Mouse (Mus musculus): ENCODE data around the gene Hcar1. TPM values are rescaled to one million over a fixed set of nuclear protein-coding genes. Genes with fewer than 3 reads are reported as not detected.

Hcar1 gene
- polyA plus RNA-seq, 1 experiment from 2014 or later = 0.99 TPM

DNA sequence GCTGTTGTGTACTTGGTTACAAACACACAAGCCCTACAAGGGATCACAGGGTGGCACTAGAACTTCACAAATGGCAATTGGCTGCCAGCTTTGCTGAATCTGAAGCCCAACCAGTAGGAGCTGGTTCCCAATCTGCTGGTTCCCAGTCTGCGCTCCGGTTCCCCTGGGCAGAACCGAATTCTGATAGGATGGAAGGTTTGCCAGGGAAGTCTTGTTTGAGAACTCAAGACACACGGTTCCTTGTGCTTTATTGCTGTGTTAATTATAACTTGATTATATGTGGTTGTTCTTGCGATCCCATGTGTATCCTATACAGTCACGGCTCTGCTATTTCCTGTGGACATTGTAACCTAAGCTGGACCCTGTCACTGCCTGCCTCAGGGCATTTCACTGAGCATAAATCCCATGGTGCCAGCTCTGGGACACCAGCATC, 52.1 kb downstream of the Hcar1 start:
- H3K4me1 ChIP-seq (replicated peaks) = no peaks in the 10 kb centered on the region
- H3K9ac ChIP-seq = no peak overlapping the region
- H3K4me2 ChIP-seq = no peak overlapping the region
- no peak overlapping the region for H3K4me3 ChIP-seq
- no peaks in the 10 kb centered on the region for H3K36me3 ChIP-seq
- no peak overlapping the region for H3K27ac ChIP-seq (replicated peaks)
- ATAC-seq (ENCODE audit: low FRiP score, low read depth) = no peak
- H3K27me3 ChIP-seq = no peaks in the 10 kb centered on the region
- 78% methylated on average over 6 of the region's 6 CpGs for WGBS
- H3K9me3 ChIP-seq = no peaks in the 10 kb centered on the region

Other genes with a start within 250 kb of the Hcar1 start
- 79.6 and 81.0 TPM in 2 replicates for gene Clip1, start 195.4 kb downstream of the Hcar1 start, polyA plus RNA-seq (2015; fragmentation: Nextera tagmentation; extraction: Ambion mirVana)
- gene Zcchc8, start 158.9 kb downstream of the Hcar1 start, polyA plus RNA-seq (2015; fragmentation: Nextera tagmentation; extraction: Ambion mirVana) = 58.1 and 68.5 TPM in 2 replicates
- 122 and 129 TPM in 2 replicates for gene Rsrc2, start 130.6 kb downstream of the Hcar1 start, polyA plus RNA-seq (2015; fragmentation: Nextera tagmentation; extraction: Ambion mirVana)
- 6.7 and 7.2 TPM in 2 replicates for gene Kntc1, start 130.3 kb downstream of the Hcar1 start, polyA plus RNA-seq (2015; fragmentation: Nextera tagmentation; extraction: Ambion mirVana)
- gene Hcar2, start 14.5 kb downstream of the Hcar1 start, polyA plus RNA-seq (2015; fragmentation: Nextera tagmentation; extraction: Ambion mirVana) = not detected in 2 replicates
- 118 and 125 TPM in 2 replicates for gene Denr, start 27.2 kb upstream of the Hcar1 start, polyA plus RNA-seq (2015; fragmentation: Nextera tagmentation; extraction: Ambion mirVana)
- gene Gm43518, start 47.4 kb upstream of the Hcar1 start, polyA plus RNA-seq (2015; fragmentation: Nextera tagmentation; extraction: Ambion mirVana) = 3.8 and 4.2 TPM in 2 replicates
- gene Ccdc62, start 50.7 kb upstream of the Hcar1 start, polyA plus RNA-seq (2015; fragmentation: Nextera tagmentation; extraction: Ambion mirVana) = 3.7 and 4.6 TPM in 2 replicates
- 33.9 and 34.2 TPM in 2 replicates for gene Hip1r, start 93.6 kb upstream of the Hcar1 start, polyA plus RNA-seq (2015; fragmentation: Nextera tagmentation; extraction: Ambion mirVana)
- 75.5 and 82.4 TPM in 2 replicates for gene Vps37b, start 152.2 kb upstream of the Hcar1 start, polyA plus RNA-seq (2015; fragmentation: Nextera tagmentation; extraction: Ambion mirVana)
- 21.5 and 23.5 TPM in 2 replicates for gene Abcb9, start 215.8 kb upstream of the Hcar1 start, polyA plus RNA-seq (2015; fragmentation: Nextera tagmentation; extraction: Ambion mirVana)
- 36.9 and 37.5 TPM in 2 replicates for gene Ogfod2, start 232.3 kb upstream of the Hcar1 start, polyA plus RNA-seq (2015; fragmentation: Nextera tagmentation; extraction: Ambion mirVana)
- 78.4 and 81.6 TPM in 2 replicates for gene Arl6ip4, start 236.1 kb upstream of the Hcar1 start, polyA plus RNA-seq (2015; fragmentation: Nextera tagmentation; extraction: Ambion mirVana)